Mouse (Mus musculus): ENCODE measurements around the gene AL607142.1.

- TF ChIP-seq POLR2A (IDR thresholded peaks at IDR 0.05; ENCODE audit: extremely low read depth, insufficient read depth, low read length) (no peak), CTCF (IDR thresholded peaks at IDR 0.05; ENCODE audit: low read depth, low read length) (no peak)
Observed at GRCm38 (mm10) chr4:120061727-120062126, 3.1 kb upstream of the AL607142.1 start.

All from liver, adult 2 months (tissue).